Mouse (Mus musculus): ENCODE measurements around the gene Fam110c. TPM values are rescaled to one million over a fixed set of nuclear protein-coding genes. Genes with fewer than 3 reads are reported as not detected.

The Fam110c gene
- total RNA-seq, 2 experiments from 2014 or later, result 0.07 TPM; not detected in 1

- no peak for DNase-seq (ENCODE audit: extremely low spot score in 1 of 2, low spot score in 1 of 2)
These were observed 27.5 kb downstream of the Fam110c start for GRCm38 (mm10) chr12:31101190-31101589.

GRCm38 (mm10) chr12:31101821-31102220, 28.2 kb downstream of the Fam110c start:
- no peak for DNase-seq (ENCODE audit: extremely low spot score in 1 of 2, low spot score in 1 of 2)

GRCm38 (mm10) chr12:31116005-31116466, 42.4 kb downstream of the Fam110c start:
- DNase-seq (ENCODE audit: extremely low spot score in 1 of 2, low spot score in 1 of 2), result peak; percentile 31 to 74

GRCm38 (mm10) chr12:31120535-31120934, 46.9 kb downstream of the Fam110c start:
- DNase-seq (ENCODE audit: extremely low spot score in 1 of 2, low spot score in 1 of 2), result no peak

- no peak for DNase-seq (ENCODE audit: extremely low spot score in 1 of 2, low spot score in 1 of 2)
These were observed 49.4 kb downstream of the Fam110c start for GRCm38 (mm10) chr12:31122892-31123622.

- no peak for DNase-seq (ENCODE audit: extremely low spot score in 1 of 2, low spot score in 1 of 2)
These were observed 52.4 kb downstream of the Fam110c start for GRCm38 (mm10) chr12:31126071-31126470.

- no peak for DNase-seq (ENCODE audit: extremely low spot score in 1 of 2, low spot score in 1 of 2)
These were observed 55.9 kb downstream of the Fam110c start for GRCm38 (mm10) chr12:31129548-31129947.

Other genes with a start within 250 kb of the Fam110c start
- gene Alkal2, start 189.5 kb upstream of the Fam110c start, total RNA-seq (2021), result 1 to 10 TPM; 3.4 to 4.6 TPM
- gene Acp1, start 162.3 kb upstream of the Fam110c start, total RNA-seq (2021), result 10 to 100 TPM; 56.4 to 57.9 TPM
- 10 to 100 TPM; 12.7 to 14.1 TPM for gene Sh3yl1, start 162.2 kb upstream of the Fam110c start, total RNA-seq (2021)
- not detected for gene Gm6993, start 166.9 kb downstream of the Fam110c start, total RNA-seq (2021)
- gene Lamb1, start 191.4 kb downstream of the Fam110c start, total RNA-seq (2021), result 10 to 100 TPM; 36.1 to 37.7 TPM

All from layer of hippocampus, postnatal 25 days (tissue).